Mouse (Mus musculus) midbrain, postnatal 0 days (tissue): ENCODE results near the gene Taf6. TPM values are rescaled to one million over a fixed set of nuclear protein-coding genes. Genes with fewer than 3 reads are reported as not detected.

ENCODE experiments used
- ATAC-seq: fragments of 200-750 bp; cut with Nextera tagmentation; 2 replicates; pipeline ENCODE4 v1.8.0; 2017; ENCODE audit warnings: moderate number of reproducible peaks, mild to moderate bottlenecking, moderate TSS enrichment, moderate library complexity; ENCODE audit not compliant: low FRiP score
- DNase-seq: peaks from one replicate; pipeline ENCODE4 v3.0.0-alpha.2; 2015; ENCODE audit warnings: low spot score
- H3K27ac ChIP-seq: fragments of 300-500 bp; sonication (generic); 2 replicates; pipeline ENCODE4 v1.5.1; 2014; ENCODE audit warnings: low read depth, mild to moderate bottlenecking, low read length, mixed read lengths
- H3K27me3 ChIP-seq: fragments of 300-500 bp; sonication (generic); 2 replicates; pipeline ENCODE4 v1.6.1; 2014; ENCODE audit warnings: low read length, control low read depth, mixed read lengths; ENCODE audit not compliant: insufficient read depth
- H3K36me3 ChIP-seq: fragments of 300-500 bp; sonication (generic); 2 replicates; pipeline ENCODE4 v1.6.1; 2014; ENCODE audit warnings: low read length, control low read depth, mixed read lengths; ENCODE audit not compliant: insufficient read depth
- H3K4me1 ChIP-seq: fragments of 300-500 bp; sonication (generic); 2 replicates; pipeline ENCODE4 v1.6.1; 2014; ENCODE audit warnings: mild to moderate bottlenecking, control low read depth, antibody characterized with exemption, low read length, mixed read lengths; ENCODE audit not compliant: insufficient read depth
- H3K4me2 ChIP-seq: fragments of 300-500 bp; sonication (generic); 2 replicates; pipeline ENCODE4 v1.6.1; 2014; ENCODE audit warnings: low read depth, mild to moderate bottlenecking, low read length, mixed read lengths; ENCODE audit not compliant: poor library complexity, severe bottlenecking
- H3K4me3 ChIP-seq: fragments of 300-500 bp; sonication (generic); 2 replicates; pipeline ENCODE4 v1.5.1; 2014; ENCODE audit warnings: low read depth, mild to moderate bottlenecking, low read length, moderate library complexity
- H3K9ac ChIP-seq: fragments of 300-500 bp; sonication (generic); replicated peaks from 2 replicates; pipeline ENCODE4 v1.6.1; 2014; ENCODE audit warnings: mild to moderate bottlenecking, low read length, moderate library complexity, mixed read lengths; ENCODE audit not compliant: poor library complexity, severe bottlenecking
- H3K9me3 ChIP-seq: fragments of 300-500 bp; sonication (generic); 2 replicates; pipeline ENCODE4 v1.6.1; 2016; ENCODE audit warnings: low read length, control low read depth
- CTCF ChIP-seq: IDR thresholded peaks from 2 replicates; pipeline ENCODE4 v1.5.1; 2016; ENCODE audit warnings: antibody characterized with exemption, mild to moderate bottlenecking
- WGBS: fragments of 180-500 bp; shearing (Covaris S2); extraction: QIAGEN DNeasy Blood & Tissue Kit; methylation state at CpG from one replicate; pipeline ENCODE4 v1.1.7; 2014; 5-methylcytosine and 5-hydroxymethylcytosine counted together
- microRNA counts: library from miRNA; unstranded; fragments of <30 nt; microRNA quantifications from one replicate; lab custom pipeline; 2015
- microRNA-seq: library from miRNA; unstranded; fragments of <30 nt; microRNA quantifications from one replicate; pipeline ENCODE4, GENCODE M21; 2016; ENCODE audit warnings: borderline number of aligned reads
- polyA plus RNA-seq: library from polyadenylated mRNA; unstranded; fragments of >200 nt; fragmentation: Nextera tagmentation; extraction: Ambion mirVana; gene quantifications from 2 replicates; pipeline ENCODE4 v1.2.1, GENCODE M21; 2015
- total RNA-seq: library from RNA; depleted of rRNA; stranded (reverse); fragments of >200 nt; gene quantifications from 2 replicates; pipeline ENCODE4 v1.2.3, GENCODE M21; 2014; rRNA removed

Taf6 gene
- total and polyA plus RNA-seq, 2 experiments from 2014 or later: 49.8 to 90.3 TPM

- peak within 1 kb of the TSS; percentile 74 for H3K4me2 ChIP-seq
- H3K27me3 ChIP-seq: no peaks in the 10 kb centered on the region
- WGBS: under 1% methylated on average over 31 of the region's 31 CpGs
- no peaks in the 10 kb centered on the region; the same call in 1 of the 2 replicates for H3K4me1 ChIP-seq
- peak; percentile 96 for ATAC-seq
- peak within 1 kb of the TSS; percentile 64 for H3K4me3 ChIP-seq
- H3K36me3 ChIP-seq: peaks cover 13% of the 10 kb centered on the region
- H3K9ac ChIP-seq: peak within 1 kb of the TSS; percentile 91
- peak; percentile 98 for DNase-seq
- H3K9me3 ChIP-seq: no peaks in the 10 kb centered on the region
- TF ChIP-seq CTCF: peak; percentile 98
- peak within 1 kb of the TSS; percentile 95 for H3K27ac ChIP-seq
Measured at GRCm38 (mm10) chr5:138155443-138155976, 31.7 kb downstream of the Taf6 start, which contains the start of gene Zfp113. TSS of gene Zfp113 (minus strand) at chr5:138155744.

- ATAC-seq: no peak
- 85% methylated on average over 3 of the region's 3 CpGs for WGBS
- Histone ChIP-seq H3K9ac (peak overlapping the region; percentile 91; the same call in 1 of the 2 replicates), H3K4me1 (no peaks in the 10 kb centered on the region; the same call in 1 of the 2 replicates), H3K4me3 (peak overlapping the region; percentile 64), H3K27me3 (no peaks in the 10 kb centered on the region), H3K4me2 (peak overlapping the region; percentile 74), H3K36me3 (peaks cover 16% of the 10 kb centered on the region), H3K27ac (peak overlapping the region; percentile 95), H3K9me3 (no peaks in the 10 kb centered on the region)
- DNase-seq: no peak
- TF ChIP-seq CTCF: no peak
Measured at GRCm38 (mm10) chr5:138154390-138154789, 32.9 kb downstream of the Taf6 start.

DNA sequence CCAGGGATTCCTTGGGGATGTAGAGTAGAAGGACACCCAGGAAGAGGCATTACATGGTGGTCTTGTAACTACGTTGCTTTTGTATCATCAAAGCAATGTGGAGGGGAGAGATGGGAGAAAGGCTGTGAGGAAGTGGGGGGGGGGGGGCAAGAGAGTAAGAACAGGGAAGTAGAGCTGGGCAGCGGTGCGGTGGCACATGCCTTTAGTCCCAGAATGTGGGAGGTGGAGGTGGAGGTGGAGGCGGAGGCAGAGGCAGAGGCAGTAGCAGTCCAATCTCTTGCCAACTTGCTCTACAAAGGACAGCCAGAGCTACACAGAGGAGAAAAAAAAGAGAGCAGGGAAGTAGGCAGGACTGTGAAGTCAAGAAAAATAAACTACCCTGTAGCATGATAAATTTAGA, 48.7 kb downstream of the Taf6 start:
- Histone ChIP-seq H3K4me1 (no peaks in the 10 kb centered on the region), H3K9me3 (no peaks in the 10 kb centered on the region), H3K4me2 (no peak overlapping the region), H3K4me3 (no peak overlapping the region), H3K36me3 (peaks cover 21% of the 10 kb centered on the region), H3K27me3 (no peaks in the 10 kb centered on the region), H3K9ac (no peak overlapping the region), H3K27ac (no peak overlapping the region)
- ATAC-seq (no peak), DNase-seq (no peak)
- WGBS: 74% methylated on average over 4 of the region's 4 CpGs
- TF ChIP-seq CTCF: no peak

DNA sequence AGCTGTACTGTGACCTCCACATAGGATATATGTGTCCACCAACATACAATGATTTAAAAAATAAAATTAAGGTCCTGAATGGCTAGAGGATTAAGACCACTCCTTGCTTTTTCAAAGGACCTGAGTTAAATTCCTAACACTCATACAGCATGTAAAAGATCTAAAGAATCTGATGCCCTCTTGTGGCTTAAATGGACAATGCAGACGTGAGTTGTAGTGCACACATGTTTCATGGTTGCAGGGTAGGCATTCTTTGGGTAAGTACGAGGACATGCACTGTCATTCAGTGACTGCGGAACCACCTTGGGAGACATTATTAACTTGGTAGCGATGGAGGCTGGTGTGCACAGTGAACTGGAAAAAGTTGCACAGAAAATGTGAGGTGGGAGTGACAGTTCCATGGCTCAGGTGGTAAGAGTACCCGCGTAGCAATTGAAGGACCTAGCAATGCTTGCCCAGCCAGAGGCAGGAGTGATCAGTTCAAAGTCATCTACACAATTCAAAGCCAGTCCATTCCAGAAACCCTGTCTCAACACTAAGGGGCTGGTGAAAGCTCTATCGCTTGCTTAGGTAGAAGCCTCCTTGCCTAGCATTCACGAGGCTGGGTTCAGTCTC, 49.2 kb downstream of the Taf6 start:
- 63% methylated on average over 8 of the region's 8 CpGs for WGBS
- H3K27ac ChIP-seq: no peak overlapping the region
- peaks cover 22% of the 10 kb centered on the region for H3K36me3 ChIP-seq
- no peak for ATAC-seq
- TF ChIP-seq CTCF: peak; percentile 84
- no peaks in the 10 kb centered on the region for H3K4me1 ChIP-seq
- H3K27me3 ChIP-seq: no peaks in the 10 kb centered on the region
- H3K9ac ChIP-seq: no peak overlapping the region
- DNase-seq: peak; percentile 74
- H3K4me3 ChIP-seq: no peak overlapping the region
- H3K4me2 ChIP-seq: no peak overlapping the region
- H3K9me3 ChIP-seq: no peaks in the 10 kb centered on the region

DNA sequence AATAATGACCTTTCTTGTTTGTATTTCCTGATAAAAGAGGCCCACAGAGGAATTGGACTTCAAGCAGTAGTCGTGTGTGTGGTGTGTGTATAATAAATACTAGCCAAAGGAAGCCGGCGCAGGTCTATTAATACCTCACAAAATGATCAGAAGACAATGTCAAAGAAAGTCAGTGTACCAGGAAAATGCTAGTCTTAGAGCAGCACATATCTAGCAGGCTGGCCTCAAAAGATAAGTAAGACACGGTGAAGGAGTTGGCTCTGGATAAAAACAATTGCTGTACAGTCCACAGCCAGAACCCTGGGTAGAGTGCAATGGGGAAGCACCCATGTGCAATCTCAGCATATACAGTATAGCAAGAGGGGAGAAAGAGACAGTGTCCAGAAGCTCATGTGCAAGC, 50.0 kb downstream of the Taf6 start:
- Histone ChIP-seq H3K27me3 (no peaks in the 10 kb centered on the region), H3K27ac (no peak overlapping the region), H3K4me1 (no peaks in the 10 kb centered on the region), H3K9me3 (no peaks in the 10 kb centered on the region), H3K4me2 (no peak overlapping the region), H3K4me3 (no peak overlapping the region), H3K36me3 (peaks cover 24% of the 10 kb centered on the region), H3K9ac (no peak overlapping the region)
- ATAC-seq (no peak), DNase-seq (no peak)
- TF ChIP-seq CTCF: no peak
- WGBS: 86% methylated on average over 4 of the region's 4 CpGs

DNA sequence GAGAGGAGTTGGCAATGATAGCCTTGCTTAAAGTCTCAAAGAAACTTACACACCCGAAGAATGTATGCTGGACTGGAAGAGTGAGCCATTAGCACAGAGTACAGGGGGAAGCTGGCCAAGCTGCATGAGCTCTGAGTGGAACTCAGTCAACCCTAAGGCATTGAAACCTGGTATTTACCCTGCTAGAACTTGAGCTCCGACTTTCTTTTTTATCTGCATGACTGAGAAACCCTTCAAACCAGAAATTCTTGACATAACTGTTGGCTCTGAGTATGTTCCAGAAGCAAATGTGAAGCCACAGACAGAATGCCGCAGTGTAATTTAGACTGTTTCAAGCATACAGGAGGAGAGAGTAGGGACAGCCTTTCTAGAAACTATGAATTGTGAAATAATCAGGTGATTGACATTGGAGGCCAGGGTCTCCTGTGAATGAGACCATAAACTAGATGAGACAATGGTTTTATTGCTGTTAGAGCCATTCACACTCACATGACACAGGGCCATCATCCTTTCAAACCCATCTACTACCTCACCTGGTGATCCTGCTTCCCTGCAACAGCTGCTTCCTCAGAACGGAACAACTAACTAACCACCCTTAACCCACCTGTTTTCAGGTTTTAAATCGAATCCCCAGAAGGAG, 54.7 kb downstream of the Taf6 start:
- Histone ChIP-seq H3K9ac (no peak overlapping the region), H3K4me1 (no peaks in the 10 kb centered on the region), H3K9me3 (no peaks in the 10 kb centered on the region), H3K4me3 (no peak overlapping the region), H3K27ac (no peak overlapping the region), H3K4me2 (no peak overlapping the region), H3K36me3 (peaks cover 44% of the 10 kb centered on the region), H3K27me3 (no peaks in the 10 kb centered on the region)
- WGBS: 96% methylated on average over 5 of the region's 5 CpGs
- DNase-seq: no peak
- ATAC-seq: no peak
- TF ChIP-seq CTCF: no peak

MicroRNAs within 50 kb of the gene (microRNA counts, 519-probe panel; counts per million panel counts)
- microRNA mmu-miR-106b (lab: Ali Mortazavi, UCI) (4,343 counts per million, percentile 86 among the panel's probes with 10 or more counts), microRNA mmu-miR-25 (lab: Ali Mortazavi, UCI) (5,190 counts per million, percentile 92 among the panel's probes with 10 or more counts), microRNA mmu-miR-93 (lab: Ali Mortazavi, UCI) (3,969 counts per million, percentile 81 among the panel's probes with 10 or more counts)

Small RNAs within 50 kb of the gene (microRNA-seq; reads per million reads assigned to microRNA genes)
- gene Mir106b: 5,455 reads per million, percentile 90 among the genes with 10 or more reads in this experiment
- 301 reads per million, percentile 58 among the genes with 10 or more reads in this experiment for gene Mir25
- 4,125 reads per million, percentile 87 among the genes with 10 or more reads in this experiment for gene Mir93

Other genes starting within 250 kb of the Taf6 start
- 2.6 and 3.8 TPM in 2 replicates for gene Gjc3, start 224.4 kb downstream of the Taf6 start, total RNA-seq
- 1.3 and 1.5 TPM in 2 replicates for gene Gjc3, start 224.4 kb downstream of the Taf6 start, polyA plus RNA-seq
- gene Azgp1, start 205.9 kb downstream of the Taf6 start, total RNA-seq: not detected in 2 replicates
- not detected in 2 replicates for gene Azgp1, start 205.9 kb downstream of the Taf6 start, polyA plus RNA-seq
- not detected in 2 replicates for gene Smok3a, start 166.2 kb downstream of the Taf6 start, total RNA-seq
- gene Smok3a, start 166.2 kb downstream of the Taf6 start, polyA plus RNA-seq: not detected in 2 replicates
- not detected in 2 replicates for gene Smok3b, start 166.0 kb downstream of the Taf6 start, total RNA-seq
- gene Smok3b, start 166.0 kb downstream of the Taf6 start, polyA plus RNA-seq: not detected in 2 replicates
- gene Smok3c, start 134.3 kb downstream of the Taf6 start, total RNA-seq: not detected in 2 replicates
- not detected in 2 replicates for gene Smok3c, start 134.3 kb downstream of the Taf6 start, polyA plus RNA-seq
- gene Zkscan1, start 102.4 kb downstream of the Taf6 start, total RNA-seq: 40.4 and 45.3 TPM in 2 replicates
- gene Zkscan1, start 102.4 kb downstream of the Taf6 start, polyA plus RNA-seq: 11.4 and 11.6 TPM in 2 replicates
- gene Zscan21, start 70.5 kb downstream of the Taf6 start, total RNA-seq: 20.7 and 22.1 TPM in 2 replicates
- 54.3 and 57.1 TPM in 2 replicates for gene Zscan21, start 70.5 kb downstream of the Taf6 start, polyA plus RNA-seq
- 6.4 and 7.2 TPM in 2 replicates for gene Zfp113, start 31.7 kb downstream of the Taf6 start, total RNA-seq
- gene Zfp113, start 31.7 kb downstream of the Taf6 start, polyA plus RNA-seq: 7.0 and 7.3 TPM in 2 replicates
- 50.9 and 54.3 TPM in 2 replicates for gene Cops6, start 26.4 kb downstream of the Taf6 start, total RNA-seq
- 283 and 299 TPM in 2 replicates for gene Cops6, start 26.4 kb downstream of the Taf6 start, polyA plus RNA-seq
- 60.8 and 62.6 TPM in 2 replicates for gene Ap4m1, start 15.4 kb downstream of the Taf6 start, total RNA-seq
- gene Ap4m1, start 15.4 kb downstream of the Taf6 start, polyA plus RNA-seq: 17.2 and 17.5 TPM in 2 replicates
- gene Mcm7, start 15.0 kb downstream of the Taf6 start, total RNA-seq: 27.8 and 31.0 TPM in 2 replicates
- gene Mcm7, start 15.0 kb downstream of the Taf6 start, polyA plus RNA-seq: 37.9 and 39.6 TPM in 2 replicates
- 11.7 and 14.0 TPM in 2 replicates for gene Cnpy4, start within 50 bp of the Taf6 start, total RNA-seq
- gene Cnpy4, start within 50 bp of the Taf6 start, polyA plus RNA-seq: 21.7 and 21.8 TPM in 2 replicates
- gene Mblac1, start 6.9 kb upstream of the Taf6 start, total RNA-seq: 15.6 and 16.2 TPM in 2 replicates
- 11.2 and 11.9 TPM in 2 replicates for gene Mblac1, start 6.9 kb upstream of the Taf6 start, polyA plus RNA-seq
- gene Nxpe5, start 38.4 kb upstream of the Taf6 start, total RNA-seq: not detected in 2 replicates
- not detected in 2 replicates for gene Nxpe5, start 38.4 kb upstream of the Taf6 start, polyA plus RNA-seq
- gene Lamtor4, start 68.0 kb upstream of the Taf6 start, total RNA-seq: 59.1 and 79.6 TPM in 2 replicates
- 99.8 and 104 TPM in 2 replicates for gene Lamtor4, start 68.0 kb upstream of the Taf6 start, polyA plus RNA-seq
- gene BC037034, start 76.6 kb upstream of the Taf6 start, total RNA-seq: 73.1 and 79.2 TPM in 2 replicates
- 15.4 and 17.3 TPM in 2 replicates for gene BC037034, start 76.6 kb upstream of the Taf6 start, polyA plus RNA-seq
- gene Gal3st4, start 85.4 kb upstream of the Taf6 start, total RNA-seq: 0.71 and 1.4 TPM in 2 replicates
- gene Gal3st4, start 85.4 kb upstream of the Taf6 start, polyA plus RNA-seq: 1.7 TPM in 2 replicates
- gene Gm43720, start 92.5 kb upstream of the Taf6 start, total RNA-seq: 0.11 TPM in 1 of 2 replicates, not detected in the other
- gene Gm43720, start 92.5 kb upstream of the Taf6 start, polyA plus RNA-seq: 0.05 TPM in 1 of 2 replicates, not detected in the other
- gene Gpc2, start 92.6 kb upstream of the Taf6 start, total RNA-seq: 134 and 154 TPM in 2 replicates
- 50.5 and 50.7 TPM in 2 replicates for gene Gpc2, start 92.6 kb upstream of the Taf6 start, polyA plus RNA-seq
- 22.5 and 33.2 TPM in 2 replicates for gene Stag3, start 92.8 kb upstream of the Taf6 start, total RNA-seq
- gene Stag3, start 92.8 kb upstream of the Taf6 start, polyA plus RNA-seq: 8.8 and 9.6 TPM in 2 replicates
- 0.55 TPM in 1 of 2 replicates, not detected in the other for gene Pvrig, start 154.5 kb upstream of the Taf6 start, total RNA-seq
- gene Pvrig, start 154.5 kb upstream of the Taf6 start, polyA plus RNA-seq: not detected in 2 replicates